Mouse (Mus musculus) lung, postnatal 0 days (tissue): ENCODE measurements around the gene Olfr1259. TPM values are rescaled to one million over a fixed set of nuclear protein-coding genes. Genes with fewer than 3 reads are reported as not detected.
"Not testable (repeated sequence)": the region's sequence is repeated elsewhere in the genome, so short reads cannot be mapped to it uniquely, and the experiment has no call there.

ENCODE experiments used
- ATAC-seq: fragments of 200-750 bp; cut with Nextera tagmentation; 2 replicates; pipeline ENCODE4 v1.8.0; 2017; ENCODE audit warnings: moderate library complexity
- DNase-seq: peaks from one replicate; pipeline ENCODE4 v3.0.0-alpha.2; 2016; ENCODE audit warnings: low spot score
- H3K27ac ChIP-seq: fragments of 300-500 bp; sonication (generic); 2 replicates; pipeline ENCODE4 v1.5.1; 2014; ENCODE audit warnings: antibody characterized with exemption, mild to moderate bottlenecking, low read length, mixed read lengths
- H3K27me3 ChIP-seq: fragments of 300-500 bp; sonication (generic); replicated peaks from 2 replicates; pipeline ENCODE4 v1.6.1; 2014; ENCODE audit warnings: low read length, mixed read lengths; ENCODE audit not compliant: insufficient read depth
- H3K36me3 ChIP-seq: fragments of 300-500 bp; sonication (generic); 2 replicates; pipeline ENCODE4 v1.6.1; 2014; ENCODE audit warnings: low read length, mixed read lengths; ENCODE audit not compliant: insufficient read depth
- H3K4me1 ChIP-seq: fragments of 300-500 bp; sonication (generic); 2 replicates; pipeline ENCODE4 v1.6.1; 2014; ENCODE audit warnings: antibody characterized with exemption, low read depth, low read length, mixed read lengths; ENCODE audit not compliant: insufficient read depth
- H3K4me2 ChIP-seq: fragments of 300-500 bp; sonication (generic); replicated peaks from 2 replicates; pipeline ENCODE4 v1.6.1; 2014; ENCODE audit warnings: low read depth, mild to moderate bottlenecking, low read length, moderate library complexity, mixed read lengths
- H3K4me3 ChIP-seq: fragments of 300-500 bp; sonication (generic); 2 replicates; pipeline ENCODE4 v1.5.1; 2014; ENCODE audit warnings: low read depth, low read length
- H3K9ac ChIP-seq: fragments of 300-500 bp; sonication (generic); replicated peaks from 2 replicates; pipeline ENCODE4 v1.6.1; 2014; ENCODE audit warnings: low read depth, mild to moderate bottlenecking
- H3K9me3 ChIP-seq: fragments of 300-500 bp; sonication (generic); 2 replicates; pipeline ENCODE4 v1.6.1; 2016; ENCODE audit warnings: low read length, mixed read lengths
- CTCF ChIP-seq: IDR thresholded peaks from 2 replicates; pipeline ENCODE4 v1.5.1; 2016; ENCODE audit warnings: antibody characterized with exemption, mild to moderate bottlenecking
- EP300 ChIP-seq: IDR thresholded peaks from 2 replicates; pipeline ENCODE4 v1.6.1; 2016; ENCODE audit warnings: antibody characterized with exemption, mild to moderate bottlenecking, control low read depth
- WGBS: fragments of 180-500 bp; shearing (Covaris S2); extraction: QIAGEN DNeasy Blood & Tissue Kit; methylation state at CpG from one replicate; pipeline ENCODE4 v1.1.7; 2014; 5-methylcytosine and 5-hydroxymethylcytosine counted together
- polyA plus RNA-seq: library from polyadenylated mRNA; unstranded; fragments of >200 nt; fragmentation: Nextera tagmentation; extraction: Ambion mirVana; gene quantifications from 2 replicates; pipeline ENCODE4 v1.2.1, GENCODE M21; 2015

Olfr1259 gene
- not detected in 2 replicates for polyA plus RNA-seq

DNA sequence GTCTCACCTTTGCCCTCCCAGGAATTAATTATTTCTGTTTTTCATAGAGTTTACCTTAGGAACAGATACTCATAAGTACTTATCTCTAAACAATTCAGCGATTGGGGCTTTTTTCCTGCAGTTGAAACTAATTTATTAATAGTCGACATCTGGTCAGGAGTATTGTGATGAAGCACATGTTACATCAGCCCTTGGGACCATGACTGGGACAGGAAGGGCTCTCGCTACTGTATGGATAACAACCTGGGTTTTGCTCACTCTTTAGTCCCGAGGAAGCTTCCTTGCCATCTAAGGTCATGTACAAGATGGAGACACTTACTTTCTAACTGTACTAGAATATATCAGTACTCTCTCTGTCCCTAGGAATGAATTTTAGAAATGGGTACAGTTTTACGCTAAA lies at the start of gene Olfr1259:
Gene Olfr1259 (minus strand): TSS at position 101 of the 400 bp plus-strand sequence.
- DNase-seq: no peak
- H3K4me2 ChIP-seq: no peak within 1 kb of the TSS
- H3K9me3 ChIP-seq: no peaks in the 10 kb centered on the region
- 75% methylated on average over 5 of the region's 5 CpGs for WGBS
- no peak within 1 kb of the TSS for H3K27ac ChIP-seq
- H3K36me3 ChIP-seq: no peaks in the 10 kb centered on the region
- no peak within 1 kb of the TSS for H3K4me3 ChIP-seq
- no peaks in the 10 kb centered on the region for H3K27me3 ChIP-seq
- TF ChIP-seq CTCF (no peak), EP300 (no peak)
- no peaks in the 10 kb centered on the region for H3K4me1 ChIP-seq
- no peak for ATAC-seq
- H3K9ac ChIP-seq: no peak within 1 kb of the TSS

- Histone ChIP-seq H3K4me2 (no peak within 1 kb of the TSS), H3K4me3 (no peak within 1 kb of the TSS), H3K9ac (no peak within 1 kb of the TSS), H3K27ac (no peak within 1 kb of the TSS), H3K36me3 (no peaks in the 10 kb centered on the region), H3K4me1 (no peaks in the 10 kb centered on the region), H3K27me3 (no peaks in the 10 kb centered on the region), H3K9me3 (no peaks in the 10 kb centered on the region)
- ATAC-seq (no peak), DNase-seq (no peak)
- TF ChIP-seq CTCF: no peak
- no peak for TF ChIP-seq EP300
These were observed 42.5 kb upstream of the Olfr1259 start, which contains the start of gene Olfr1261 for GRCm38 (mm10) chr2:89990921-89991320. Olfr1261 (plus strand) TSS chr2:89991221.

DNA sequence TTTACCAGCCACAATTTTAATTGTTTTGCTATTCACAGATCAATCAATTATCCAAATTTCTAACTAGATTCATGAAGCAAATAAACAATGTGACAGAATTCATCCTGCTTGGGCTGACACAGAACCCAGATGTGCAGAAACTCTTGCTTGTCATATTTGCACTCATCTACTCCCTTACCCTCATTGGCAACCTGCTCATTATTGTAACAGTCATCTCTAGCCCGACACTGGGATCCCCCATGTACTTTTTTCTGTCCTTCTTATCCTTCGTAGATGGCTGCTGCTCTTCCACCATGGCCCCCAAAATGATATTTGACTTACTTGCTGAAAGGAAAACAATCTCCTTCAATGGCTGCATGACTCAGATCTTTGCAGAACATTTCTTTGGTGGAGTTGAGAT lies 29.2 kb upstream of the Olfr1259 start:
- no peaks in the 10 kb centered on the region for H3K36me3 ChIP-seq
- DNase-seq (no peak), ATAC-seq (no peak)
- H3K9me3 ChIP-seq: no peaks in the 10 kb centered on the region
- H3K4me3 ChIP-seq: no peak overlapping the region
- H3K27ac ChIP-seq: no peak overlapping the region
- no peak for TF ChIP-seq CTCF
- no peak for TF ChIP-seq EP300
- no peak overlapping the region for H3K4me2 ChIP-seq
- no peaks in the 10 kb centered on the region for H3K4me1 ChIP-seq
- H3K27me3 ChIP-seq: no peaks in the 10 kb centered on the region
- H3K9ac ChIP-seq: no peak overlapping the region
- 73% methylated on average over 2 of the region's 2 CpGs for WGBS

GRCm38 (mm10) chr2:89974184-89974583 lies 25.7 kb upstream of the Olfr1259 start, which contains the start of gene Olfr1260:
Olfr1260 (plus strand) TSS chr2:89974340.
- no peak for ATAC-seq

DNA sequence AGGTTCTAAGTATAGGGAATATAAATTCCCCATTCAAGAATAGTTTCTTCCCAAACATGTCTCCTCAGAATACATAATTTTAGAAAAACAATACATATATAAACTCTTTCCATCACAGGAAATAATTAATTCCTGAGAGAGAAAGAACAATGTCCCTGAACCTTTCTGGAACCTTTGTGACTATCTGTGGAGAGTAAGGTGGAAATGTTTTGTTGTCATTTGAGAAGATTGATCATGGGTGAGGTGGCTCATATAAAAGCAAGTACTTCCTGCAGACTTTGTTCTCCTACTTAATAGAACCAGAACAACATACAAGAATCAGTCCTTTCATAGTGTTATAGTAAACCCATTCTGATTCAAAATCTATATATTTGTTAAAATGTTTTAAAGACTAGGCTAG lies 21.5 kb downstream of the Olfr1259 start, which contains the start of gene Olfr1258:
Gene Olfr1258 (plus strand): TSS at position 301 of the 400 bp plus-strand sequence.
- no peak for TF ChIP-seq CTCF
- TF ChIP-seq EP300: no peak
- Histone ChIP-seq H3K27ac (no peak within 1 kb of the TSS), H3K4me1 (no peaks in the 10 kb centered on the region), H3K9me3 (no peaks in the 10 kb centered on the region), H3K27me3 (no peaks in the 10 kb centered on the region), H3K4me3 (no peak within 1 kb of the TSS), H3K36me3 (no peaks in the 10 kb centered on the region), H3K4me2 (no peak within 1 kb of the TSS), H3K9ac (no peak within 1 kb of the TSS)
- DNase-seq: no peak
- no peak for ATAC-seq

More at GRCm38 (mm10) chr2:89974184-89974583, 25.7 kb upstream of the Olfr1259 start, which contains the start of gene Olfr1260:
- TF ChIP-seq CTCF (no peak), EP300 (no peak)
- Histone ChIP-seq H3K4me2 (no peak within 1 kb of the TSS), H3K27ac (no peak within 1 kb of the TSS), H3K27me3 (no peaks in the 10 kb centered on the region), H3K9me3 (no peaks in the 10 kb centered on the region), H3K4me1 (no peaks in the 10 kb centered on the region), H3K36me3 (no peaks in the 10 kb centered on the region), H3K4me3 (no peak within 1 kb of the TSS), H3K9ac (no peak within 1 kb of the TSS)
- no peak for DNase-seq
- 45% methylated on average over 2 of the region's 2 CpGs for WGBS

GRCm38 (mm10) chr2:89912616-89913015 lies 35.8 kb downstream of the Olfr1259 start:
- H3K4me1 ChIP-seq, H3K4me3 ChIP-seq, H3K27ac ChIP-seq, ATAC-seq, H3K36me3 ChIP-seq, H3K9ac ChIP-seq, H3K9me3 ChIP-seq, DNase-seq, H3K4me2 ChIP-seq, H3K27me3 ChIP-seq: not testable (repeated sequence)
- 92% methylated on average over 9 of the region's 9 CpGs for WGBS

Other genes with a start within 250 kb of the Olfr1259 start
- gene Olfr1252, start 223.7 kb downstream of the Olfr1259 start, polyA plus RNA-seq: not detected in 2 replicates
- not detected in 2 replicates for gene Olfr1253, start 191.6 kb downstream of the Olfr1259 start, polyA plus RNA-seq
- gene Olfr1254, start 155.0 kb downstream of the Olfr1259 start, polyA plus RNA-seq: not detected in 2 replicates
- gene Olfr1255, start 136.6 kb downstream of the Olfr1259 start, polyA plus RNA-seq: not detected in 2 replicates
- gene Olfr1256, start 107.1 kb downstream of the Olfr1259 start, polyA plus RNA-seq: not detected in 2 replicates
- gene Olfr48, start 100.5 kb downstream of the Olfr1259 start, polyA plus RNA-seq: not detected in 2 replicates
- not detected in 2 replicates for gene Olfr1257, start 70.2 kb downstream of the Olfr1259 start, polyA plus RNA-seq
- not detected in 2 replicates for gene Olfr1258, start 21.4 kb downstream of the Olfr1259 start, polyA plus RNA-seq
- not detected in 2 replicates for gene Olfr1260, start 25.7 kb upstream of the Olfr1259 start, polyA plus RNA-seq
- gene Olfr1261, start 42.6 kb upstream of the Olfr1259 start, polyA plus RNA-seq: not detected in 2 replicates
- gene Olfr1262, start 51.5 kb upstream of the Olfr1259 start, polyA plus RNA-seq: not detected in 2 replicates
- not detected in 2 replicates for gene Olfr1263, start 63.5 kb upstream of the Olfr1259 start, polyA plus RNA-seq
- not detected in 2 replicates for gene Olfr1264, start 76.9 kb upstream of the Olfr1259 start, polyA plus RNA-seq
- not detected in 2 replicates for gene Olfr1265, start 86.7 kb upstream of the Olfr1259 start, polyA plus RNA-seq
- not detected in 2 replicates for gene Olfr140, start 114.9 kb upstream of the Olfr1259 start, polyA plus RNA-seq
- not detected in 2 replicates for gene Olfr1269, start 172.7 kb upstream of the Olfr1259 start, polyA plus RNA-seq
- gene Olfr32, start 193.6 kb upstream of the Olfr1259 start, polyA plus RNA-seq: not detected in 2 replicates
- gene Olfr1270, start 204.4 kb upstream of the Olfr1259 start, polyA plus RNA-seq: not detected in 2 replicates